Mouse (Mus musculus): Measurements from ENCODE around the gene Zbtb9.

GRCm38 (mm10) chr17:27056170-27056569, 83.2 kb downstream of the Zbtb9 start:
- TF ChIP-seq POLR2A (IDR thresholded peaks at IDR 0.05; ENCODE audit: borderline replicate concordance, extremely low read depth, low read depth, low read length) (peak; percentile 87), CTCF (IDR thresholded peaks at IDR 0.05; ENCODE audit: insufficient read depth, low read length) (no peak)
